23 mouse cellular contexts compared by ENCODE assay signal in the genomic region with DNA sequence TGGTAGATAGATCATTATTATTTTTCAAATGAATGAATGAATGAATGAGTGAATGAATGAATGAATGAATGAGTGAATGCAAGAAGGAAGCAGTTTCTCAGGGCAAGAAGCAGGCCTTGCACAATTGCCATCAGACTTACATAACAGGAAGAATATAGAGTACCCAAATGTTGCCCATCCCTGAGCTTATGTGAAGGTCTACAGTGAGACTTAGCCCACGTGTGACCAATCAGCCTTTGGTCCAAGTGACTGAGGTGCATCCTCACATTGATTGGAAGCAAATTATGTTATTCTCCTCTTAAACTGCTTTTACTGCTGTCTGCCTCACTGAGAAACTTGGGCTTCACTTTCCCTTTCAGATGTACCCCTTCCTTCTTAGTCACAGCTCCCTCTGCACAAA.
"Had no signal": no experiment of that assay in that cellular context is flagged by ENCODE, and none has a peak within 500 bp of the region (broad histone marks: within the 10 kb centered on the region; RNA-seq: fewer than 3 reads in every experiment).

No protein-coding gene starts in this region.

- H3K27ac ChIP-seq: limb, embryonic 12.5 days; limb, embryonic 15.5 days; liver, embryonic 14.5 days; lung, embryonic 15.5 days; midbrain, embryonic 12.5 days; neural tube, embryonic 13.5 days; stomach, embryonic 15.5 days had no signal

- H3K27me3 ChIP-seq: limb, embryonic 15.5 days; lung, embryonic 15.5 days; neural tube, embryonic 13.5 days; stomach, embryonic 15.5 days had no signal

- H3K4me3 ChIP-seq: limb, embryonic 12.5 days; limb, embryonic 15.5 days; lung, embryonic 15.5 days; midbrain, embryonic 12.5 days; myocyte; neural tube, embryonic 13.5 days; stomach, embryonic 15.5 days had no signal

- DNase-seq: kidney, adult 11 months; kidney, adult 8-10 months; kidney, postnatal 14 days; kidney, postnatal 4 days; layer of hippocampus, adult 9-11 months; left cerebral cortex, postnatal 4 days; lung, adult 18-20 months; lung, postnatal 10 days; lung, postnatal 36 days; retina, postnatal 1 day; right cerebral cortex, postnatal 25 days; spleen, adult 18-20 months; thymus, postnatal 25 days had no signal

- H3K36me3 ChIP-seq: limb, embryonic 12.5 days; limb, embryonic 15.5 days; lung, embryonic 15.5 days; midbrain, embryonic 12.5 days; neural tube, embryonic 13.5 days; stomach, embryonic 15.5 days had no signal

- H3K9ac ChIP-seq: limb, embryonic 12.5 days; limb, embryonic 15.5 days; liver, embryonic 14.5 days; lung, embryonic 15.5 days; midbrain, embryonic 12.5 days; neural tube, embryonic 13.5 days; stomach, embryonic 15.5 days had no signal

- H3K4me2 ChIP-seq: limb, embryonic 12.5 days; limb, embryonic 15.5 days; liver, embryonic 11.5 days; lung, embryonic 15.5 days; midbrain, embryonic 12.5 days; neural tube, embryonic 13.5 days; stomach, embryonic 15.5 days had no signal

- H3K9me3 ChIP-seq: limb, embryonic 12.5 days; limb, embryonic 15.5 days; lung, embryonic 15.5 days; midbrain, embryonic 12.5 days; neural tube, embryonic 13.5 days; stomach, embryonic 15.5 days had no signal

- ATAC-seq: midbrain, embryonic 16.5 days had no signal
